Mouse (Mus musculus) thymus, adult 2 months (tissue): ENCODE measurements around the gene Spty2d1.

Experiments
- CTCF ChIP-seq: fragments of 200-500 bp; IDR thresholded peaks from 2 replicates; pipeline ENCODE4 v1.5.1; 2012; ENCODE audit warnings: mild to moderate bottlenecking, control low read depth, low read length, moderate library complexity, borderline replicate concordance; ENCODE audit not compliant: control insufficient read depth, poor library complexity, insufficient read depth; ENCODE audit errors: extremely low read depth
- POLR2A ChIP-seq: fragments of 200-500 bp; IDR thresholded peaks from 2 replicates; pipeline ENCODE4 v1.6.1; 2012; ENCODE audit warnings: mild to moderate bottlenecking, low read length, control low read depth, moderate library complexity; ENCODE audit not compliant: control insufficient read depth, poor library complexity, insufficient read depth; ENCODE audit errors: extremely low read depth

DNA sequence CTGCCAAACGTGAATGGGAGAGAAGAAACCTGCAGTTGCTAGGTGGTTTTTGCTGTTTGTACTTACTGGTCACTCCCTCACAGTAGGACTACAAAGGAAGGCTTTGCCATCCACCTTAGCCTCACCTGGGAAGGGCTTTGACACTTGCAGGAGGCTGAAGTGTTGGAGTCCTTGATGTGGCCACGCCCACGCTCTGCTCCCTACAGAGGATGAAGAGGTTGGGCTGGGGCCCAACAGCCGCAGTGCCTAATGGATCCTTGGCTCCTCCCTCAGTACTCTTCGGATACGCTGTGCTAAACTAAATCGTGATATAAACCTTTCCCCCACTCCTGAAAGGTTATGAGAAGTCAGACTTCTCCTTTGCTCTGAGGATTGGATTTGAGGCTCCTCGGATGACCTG, 12.7 kb upstream of the Spty2d1 start:
- TF ChIP-seq CTCF = no peak
- no peak for TF ChIP-seq POLR2A
